Mouse (Mus musculus): ENCODE measurements around the gene Dpp7. TPM values are rescaled to one million over a fixed set of nuclear protein-coding genes. Genes with fewer than 3 reads are reported as not detected.
A peak's percentile ranks its signal among the peaks of the same experiment; 100 is the strongest.

The Dpp7 gene
- total and polyA plus RNA-seq, 3 experiments, result 16.2 to 21.0 (median 20.9) TPM

- no peak for DNase-seq (ENCODE audit: extremely low read depth)
- Histone ChIP-seq H3K4me3 (replicated peaks in 1 of 3; ENCODE audit: low read depth in 2 of 3, low read length in 2 of 3, poor library complexity in 1 of 3) (no peak overlapping the region), H3K27ac (ENCODE audit: insufficient read depth, low read depth) (no peak overlapping the region), H3K27me3 (replicated peaks) (peaks cover 63% of the 10 kb centered on the region), H3K79me2 (replicated peaks; ENCODE audit: control insufficient read depth, extremely low read depth, insufficient read depth, poor library complexity, severe bottlenecking) (no peaks in the 10 kb centered on the region), H3K4me1 (ENCODE audit: control insufficient read depth in 1 of 2, insufficient read depth in 2 of 2) (peaks cover 4 to 5% of the 10 kb centered on the region in 2 experiments; a peak in 3 of 4 replicates), H3K9me3 (replicated peaks; ENCODE audit: low read length) (peaks cover 5% of the 10 kb centered on the region), H3K9ac (ENCODE audit: insufficient read depth, low read depth) (no peak overlapping the region), H3K4me2 (ENCODE audit: insufficient read depth, low read depth, poor library complexity, severe bottlenecking) (no peak overlapping the region), H3K36me3 (replicated peaks in 1 of 2; ENCODE audit: control insufficient read depth in 1 of 2, insufficient read depth in 1 of 2, low read length in 1 of 2) (no peaks in the 10 kb centered on the region)
- dilution Hi-C loops (cut with MboI; ENCODE audit: extremely low pct_ligation_motif_present, extremely low pct_unique_long_range_greater_than_20kb, low sequenced_read_pairs), result no loop called here
- TF ChIP-seq SIN3A (IDR thresholded peaks at IDR 0.05; ENCODE audit: low read length) (no peak), BHLHE40 (IDR thresholded peaks at IDR 0.05; ENCODE audit: low read depth, low read length) (no peak), TBP (conservative IDR thresholded peaks at IDR 0.05; ENCODE audit: low read depth, low read length) (no peak), ZNF384 (IDR thresholded peaks at IDR 0.05; ENCODE audit: low read depth, low read length) (peak; percentile 27; the same call in 1 of the 2 replicates)
- in situ Hi-C loops (cut with MboI; ENCODE audit: low pct_ligation_motif_present, low pct_unique_long_range_greater_than_20kb, low sequenced_read_pairs), result no loop called here
Measured at GRCm38 (mm10) chr2:25320084-25320483, 36.1 kb downstream of the Dpp7 start.

GRCm38 (mm10) chr2:25318971-25319773, 37.0 kb downstream of the Dpp7 start, which contains the start of gene Grin1:
Grin1 (minus strand) TSS chr2:25319187.
- Histone ChIP-seq H3K4me3 (replicated peaks in 1 of 3; ENCODE audit: low read depth in 2 of 3, low read length in 2 of 3, poor library complexity in 1 of 3) (no peak within 1 kb of the TSS), H3K79me2 (replicated peaks; ENCODE audit: control insufficient read depth, extremely low read depth, insufficient read depth, poor library complexity, severe bottlenecking) (no peaks in the 10 kb centered on the region), H3K9me3 (replicated peaks; ENCODE audit: low read length) (peaks cover 5% of the 10 kb centered on the region), H3K4me1 (ENCODE audit: control insufficient read depth in 1 of 2, insufficient read depth in 2 of 2) (peaks cover 4 to 5% of the 10 kb centered on the region in 2 experiments; a peak in 3 of 4 replicates), H3K4me2 (ENCODE audit: insufficient read depth, low read depth, poor library complexity, severe bottlenecking) (no peak within 1 kb of the TSS), H3K27me3 (replicated peaks) (peaks cover 63% of the 10 kb centered on the region), H3K36me3 (replicated peaks in 1 of 2; ENCODE audit: control insufficient read depth in 1 of 2, insufficient read depth in 1 of 2, low read length in 1 of 2) (no peaks in the 10 kb centered on the region), H3K9ac (ENCODE audit: insufficient read depth, low read depth) (no peak within 1 kb of the TSS), H3K27ac (ENCODE audit: insufficient read depth, low read depth) (no peak within 1 kb of the TSS)
- dilution Hi-C loops (cut with MboI; ENCODE audit: extremely low pct_ligation_motif_present, extremely low pct_unique_long_range_greater_than_20kb, low sequenced_read_pairs) (no loop called here), in situ Hi-C loops (cut with MboI; ENCODE audit: low pct_ligation_motif_present, low pct_unique_long_range_greater_than_20kb, low sequenced_read_pairs) (no loop called here)
- no peak for TF ChIP-seq RAD21 (IDR thresholded peaks at IDR 0.05; ENCODE audit: low read depth, low read length)
- TF ChIP-seq MAFK (IDR thresholded peaks at IDR 0.05; ENCODE audit: insufficient replicate concordance, low read length), result no peak
- no peak for TF ChIP-seq SIN3A (IDR thresholded peaks at IDR 0.05; ENCODE audit: low read length)
- TF ChIP-seq TCF12 (IDR thresholded peaks at IDR 0.05; ENCODE audit: low read depth, low read length), result no peak
- no peak for DNase-seq (ENCODE audit: extremely low read depth)

- H3K4me3 ChIP-seq (replicated peaks in 1 of 3; ENCODE audit: low read depth in 2 of 3, low read length in 2 of 3, poor library complexity in 1 of 3), result no peak overlapping the region
- no peak overlapping the region for H3K27ac ChIP-seq (ENCODE audit: insufficient read depth, low read depth)
- peaks cover 5% of the 10 kb centered on the region for H3K9me3 ChIP-seq (replicated peaks; ENCODE audit: low read length)
- H3K27me3 ChIP-seq (replicated peaks), result peaks cover 67% of the 10 kb centered on the region
- H3K4me2 ChIP-seq (ENCODE audit: insufficient read depth, low read depth, poor library complexity, severe bottlenecking), result no peak overlapping the region
- no peaks in the 10 kb centered on the region for H3K36me3 ChIP-seq (replicated peaks in 1 of 2; ENCODE audit: control insufficient read depth in 1 of 2, insufficient read depth in 1 of 2, low read length in 1 of 2)
- DNase-seq (ENCODE audit: extremely low read depth), result no peak
- TF ChIP-seq CTCF (conservative IDR thresholded peaks at IDR 0.05 in 1 of 2, IDR thresholded peaks at IDR 0.05 in 1 of 2; ENCODE audit: low read depth in 2 of 2, low read length in 2 of 2), result no peak
- no peak for TF ChIP-seq MEF2A (IDR thresholded peaks at IDR 0.05; ENCODE audit: borderline replicate concordance, low read depth, low read length)
- TF ChIP-seq JUN (IDR thresholded peaks at IDR 0.05; ENCODE audit: insufficient read depth, low read depth, low read length), result no peak
- no peak for TF ChIP-seq HCFC1 (IDR thresholded peaks at IDR 0.05; ENCODE audit: low read depth, low read length)
- TF ChIP-seq MAZ (IDR thresholded peaks at IDR 0.05; ENCODE audit: low read depth, low read length), result no peak
- TF ChIP-seq PAX5 (IDR thresholded peaks at IDR 0.05; ENCODE audit: low read length), result no peak
- no peak for TF ChIP-seq TBP (conservative IDR thresholded peaks at IDR 0.05; ENCODE audit: low read depth, low read length)
- TF ChIP-seq UBTF (IDR thresholded peaks at IDR 0.05; ENCODE audit: low read depth, low read length), result no peak
- no peak for TF ChIP-seq ELF1 (IDR thresholded peaks at IDR 0.05; ENCODE audit: low read depth, low read length)
- no peak for TF ChIP-seq TCF12 (IDR thresholded peaks at IDR 0.05; ENCODE audit: low read depth, low read length)
- TF ChIP-seq MXI1 (IDR thresholded peaks at IDR 0.05; ENCODE audit: low read depth, low read length), result no peak
- TF ChIP-seq POLR2AphosphoS2 (IDR thresholded peaks at IDR 0.05; ENCODE audit: low read depth, low read length), result no peak
- TF ChIP-seq NRF1 (IDR thresholded peaks at IDR 0.05; ENCODE audit: low read depth, low read length), result no peak
- TF ChIP-seq USF2 (conservative IDR thresholded peaks at IDR 0.05; ENCODE audit: low read depth, low read length), result no peak
- no peak for TF ChIP-seq CHD1 (IDR thresholded peaks at IDR 0.05; ENCODE audit: low read depth, low read length)
- in situ Hi-C loops (cut with MboI; ENCODE audit: low pct_ligation_motif_present, low pct_unique_long_range_greater_than_20kb, low sequenced_read_pairs), result no loop called here
- peaks cover 4 to 5% of the 10 kb centered on the region in 2 experiments; a peak in 3 of 4 replicates for H3K4me1 ChIP-seq (ENCODE audit: control insufficient read depth in 1 of 2, insufficient read depth in 2 of 2)
- no peak overlapping the region for H3K9ac ChIP-seq (ENCODE audit: insufficient read depth, low read depth)
- no peaks in the 10 kb centered on the region for H3K79me2 ChIP-seq (replicated peaks; ENCODE audit: control insufficient read depth, extremely low read depth, insufficient read depth, poor library complexity, severe bottlenecking)
- dilution Hi-C loops (cut with MboI; ENCODE audit: extremely low pct_ligation_motif_present, extremely low pct_unique_long_range_greater_than_20kb, low sequenced_read_pairs), result no loop called here
Measured at GRCm38 (mm10) chr2:25318119-25318966, 37.8 kb downstream of the Dpp7 start.

Measured in CH12.LX (cell line).